Mouse (Mus musculus) heart, adult 2 months (tissue): ENCODE results near the gene Prm1. TPM values are rescaled to one million over a fixed set of nuclear protein-coding genes. Genes with fewer than 3 reads are reported as not detected.
A peak's percentile ranks its signal among the peaks of the same experiment; 100 is the strongest.

Experiments
- DNase-seq, 2 experiments: peaks; one replicate each; pipeline ENCODE4 v3.0.0; 2021
- H3K27ac ChIP-seq: fragments of 200-600 bp; 2 replicates; pipeline ENCODE4 v1.8.1; 2022
- H3K27me3 ChIP-seq: fragments of 200-500 bp; 2 replicates; pipeline ENCODE4 v1.6.1; 2012; ENCODE audit warnings: mild to moderate bottlenecking, low read length, inconsistent platforms, mixed read lengths; ENCODE audit not compliant: control insufficient read depth, insufficient read depth
- H3K36me3 ChIP-seq: fragments of 200-500 bp; 2 replicates; pipeline ENCODE4 v1.6.1; 2012; ENCODE audit warnings: low read length, inconsistent platforms; ENCODE audit not compliant: control insufficient read depth, insufficient read depth
- H3K4me1 ChIP-seq: fragments of 200-500 bp; 2 replicates; pipeline ENCODE4 v1.6.1; 2011; ENCODE audit warnings: low read length; ENCODE audit not compliant: control insufficient read depth, insufficient read depth
- H3K4me3 ChIP-seq: fragments of 200-600 bp; 2 replicates; pipeline ENCODE4 v1.8.1; 2022
- H3K79me2 ChIP-seq: fragments of 200-500 bp; replicated peaks from 2 replicates; pipeline ENCODE4 v1.6.1; 2012; ENCODE audit warnings: mild to moderate bottlenecking, inconsistent platforms, low read length, moderate library complexity, mixed read lengths; ENCODE audit not compliant: control insufficient read depth, insufficient read depth
- H3K9ac ChIP-seq: fragments of 200-500 bp; 2 replicates; pipeline ENCODE4 v1.6.1; 2012; ENCODE audit warnings: low read depth, mild to moderate bottlenecking, control low read depth, inconsistent platforms, low read length, mixed read lengths
- CTCF ChIP-seq: fragments of 200-600 bp; IDR thresholded peaks from 2 replicates; pipeline ENCODE4 v1.8.1; 2022; ENCODE audit warnings: antibody characterized with exemption, mild to moderate bottlenecking, moderate library complexity
- EP300 ChIP-seq: fragments of 200-500 bp; IDR thresholded peaks from 2 replicates; pipeline ENCODE4 v1.6.1; 2011; ENCODE audit warnings: low read depth, low read length, control low read depth; ENCODE audit not compliant: insufficient read depth
- POLR2A ChIP-seq: fragments of 200-500 bp; IDR thresholded peaks from 2 replicates; pipeline ENCODE4 v1.6.1; 2011; ENCODE audit warnings: mild to moderate bottlenecking, low read depth, low read length, control low read depth; ENCODE audit not compliant: insufficient read depth
- WGBS: fragments of 180-500 bp; shearing (Covaris S2); methylation state at CpG from one replicate; pipeline ENCODE4 v1.1.7; 2018; 5-methylcytosine and 5-hydroxymethylcytosine counted together
- intact Hi-C: fragments of 180-260 bp; cut with DNase I; formaldehyde crosslinking; loops from one replicate; pipeline ENCODE4 v1.15.1; 2025
- polyA plus RNA-seq: library from polyadenylated mRNA; depleted of rRNA; stranded (reverse); fragments of >200 nt; gene quantifications from 2 replicates; pipeline ENCODE4 v1.2.3, GENCODE M21; 2012
- total RNA-seq, 2 experiments: library from RNA; stranded (reverse); gene quantifications; 2 replicates each; pipeline ENCODE4 v1.2.3; 2021

Prm1 gene
- total and polyA plus RNA-seq, 3 experiments = 4.7 TPM; not detected in 2

- Histone ChIP-seq H3K4me1 (peaks cover 10% of the 10 kb centered on the region), H3K36me3 (no peaks in the 10 kb centered on the region), H3K4me3 (no peak within 1 kb of the TSS), H3K79me2 (no peaks in the 10 kb centered on the region), H3K27me3 (no peaks in the 10 kb centered on the region), H3K9ac (no peak within 1 kb of the TSS), H3K27ac (no peak within 1 kb of the TSS)
- TF ChIP-seq CTCF (no peak), EP300 (no peak), POLR2A (no peak)
- WGBS = 80% methylated on average over 9 of the region's 9 CpGs
- DNase-seq = no peak
- intact Hi-C loops = no loop called here
Measured at GRCm38 (mm10) chr16:10790702-10791101, 14.9 kb downstream of the Prm1 start, which contains the start of gene Prm3. Gene Prm3, minus strand, starts transcription at chr16:10790914.

- no peak overlapping the region for H3K4me3 ChIP-seq
- intact Hi-C loops = no loop called here
- DNase-seq = no peak
- 86% methylated on average over 4 of the region's 4 CpGs for WGBS
- no peaks in the 10 kb centered on the region for H3K79me2 ChIP-seq
- H3K9ac ChIP-seq = no peak overlapping the region
- H3K4me1 ChIP-seq = peaks cover 10% of the 10 kb centered on the region
- no peak for TF ChIP-seq EP300
- no peak for TF ChIP-seq CTCF
- TF ChIP-seq POLR2A = no peak
- H3K36me3 ChIP-seq = no peaks in the 10 kb centered on the region
- no peak overlapping the region for H3K27ac ChIP-seq
- no peaks in the 10 kb centered on the region for H3K27me3 ChIP-seq
Measured at GRCm38 (mm10) chr16:10788866-10789265, 16.8 kb downstream of the Prm1 start.

GRCm38 (mm10) chr16:10788271-10788670 is 17.4 kb downstream of the Prm1 start, which contains the start of gene Tnp2:
Gene Tnp2, minus strand, starts transcription at chr16:10788660.
- H3K27ac ChIP-seq = no peak within 1 kb of the TSS
- no peak within 1 kb of the TSS for H3K9ac ChIP-seq
- H3K36me3 ChIP-seq = no peaks in the 10 kb centered on the region
- 73% methylated on average over 16 of the region's 16 CpGs for WGBS
- TF ChIP-seq POLR2A = no peak
- no peak for TF ChIP-seq CTCF
- no peak for TF ChIP-seq EP300
- intact Hi-C loops = no loop called here
- no peaks in the 10 kb centered on the region for H3K27me3 ChIP-seq
- no peak within 1 kb of the TSS for H3K4me3 ChIP-seq
- no peaks in the 10 kb centered on the region for H3K79me2 ChIP-seq
- H3K4me1 ChIP-seq = peaks cover 10% of the 10 kb centered on the region
- no peak for DNase-seq

- intact Hi-C loops = loop anchor here (2.0 kb wide), 2 partner anchors 59 to 147 kb away; no protein-coding TSS in a partner anchor
- Histone ChIP-seq H3K4me3 (no peak overlapping the region), H3K27ac (no peak overlapping the region; the same call in 1 of the 2 replicates), H3K79me2 (no peaks in the 10 kb centered on the region), H3K9ac (no peak overlapping the region), H3K27me3 (no peaks in the 10 kb centered on the region), H3K4me1 (peaks cover 12% of the 10 kb centered on the region), H3K36me3 (no peaks in the 10 kb centered on the region)
- 61% methylated on average over 7 of the region's 7 CpGs for WGBS
- DNase-seq = no peak
- TF ChIP-seq POLR2A (no peak), CTCF (0 out of 2 replicates have a peak, but pooled peaks have one; percentile 8)
Measured at GRCm38 (mm10) chr16:10787548-10788058, 18.0 kb downstream of the Prm1 start.

GRCm38 (mm10) chr16:10786782-10787547 is 18.7 kb downstream of the Prm1 start:
- H3K27ac ChIP-seq = peak overlapping the region; percentile 94
- DNase-seq = peak in 1 of 2 experiments; percentile 55
- H3K9ac ChIP-seq = no peak overlapping the region
- no peak for TF ChIP-seq POLR2A
- no peak for TF ChIP-seq EP300
- TF ChIP-seq CTCF = no peak
- H3K27me3 ChIP-seq = no peaks in the 10 kb centered on the region
- intact Hi-C loops = loop anchor here (2.0 kb wide), 2 partner anchors 60 to 146 kb away; no protein-coding TSS in a partner anchor
- no peaks in the 10 kb centered on the region for H3K79me2 ChIP-seq
- 27% methylated on average over 4 of the region's 4 CpGs for WGBS
- H3K36me3 ChIP-seq = no peaks in the 10 kb centered on the region
- H3K4me3 ChIP-seq = no peak overlapping the region
- peaks cover 13% of the 10 kb centered on the region for H3K4me1 ChIP-seq

- Histone ChIP-seq H3K4me3 (peak overlapping the region; percentile 80), H3K9ac (peak overlapping the region; percentile 66), H3K79me2 (no peaks in the 10 kb centered on the region), H3K27ac (peak overlapping the region; percentile 94), H3K36me3 (no peaks in the 10 kb centered on the region), H3K27me3 (no peaks in the 10 kb centered on the region), H3K4me1 (peaks cover 13% of the 10 kb centered on the region)
- WGBS = 2% methylated on average over 9 of the region's 9 CpGs
- no peak for TF ChIP-seq POLR2A
- peak; percentile 90 for TF ChIP-seq CTCF
- peak; percentile 85 for TF ChIP-seq EP300
- peak; percentile 77 to 87 for DNase-seq
- intact Hi-C loops = loop anchor here (2.0 kb wide), 2 partner anchors 61 to 145 kb away; no protein-coding TSS in a partner anchor
Measured at GRCm38 (mm10) chr16:10786288-10786687, 19.4 kb downstream of the Prm1 start.
